Mouse (Mus musculus): ENCODE data around the gene Ccnyl1. TPM values are rescaled to one million over a fixed set of nuclear protein-coding genes. Genes with fewer than 3 reads are reported as not detected.
A peak's percentile ranks its signal among the peaks of the same experiment; 100 is the strongest.
"Not testable (repeated sequence)": the region's sequence is repeated elsewhere in the genome, so short reads cannot be mapped to it uniquely, and the experiment has no call there.

Gene Ccnyl1
- polyA plus RNA-seq (2012; rRNA removed), result 21.2 and 25.8 TPM in 2 replicates

DNA sequence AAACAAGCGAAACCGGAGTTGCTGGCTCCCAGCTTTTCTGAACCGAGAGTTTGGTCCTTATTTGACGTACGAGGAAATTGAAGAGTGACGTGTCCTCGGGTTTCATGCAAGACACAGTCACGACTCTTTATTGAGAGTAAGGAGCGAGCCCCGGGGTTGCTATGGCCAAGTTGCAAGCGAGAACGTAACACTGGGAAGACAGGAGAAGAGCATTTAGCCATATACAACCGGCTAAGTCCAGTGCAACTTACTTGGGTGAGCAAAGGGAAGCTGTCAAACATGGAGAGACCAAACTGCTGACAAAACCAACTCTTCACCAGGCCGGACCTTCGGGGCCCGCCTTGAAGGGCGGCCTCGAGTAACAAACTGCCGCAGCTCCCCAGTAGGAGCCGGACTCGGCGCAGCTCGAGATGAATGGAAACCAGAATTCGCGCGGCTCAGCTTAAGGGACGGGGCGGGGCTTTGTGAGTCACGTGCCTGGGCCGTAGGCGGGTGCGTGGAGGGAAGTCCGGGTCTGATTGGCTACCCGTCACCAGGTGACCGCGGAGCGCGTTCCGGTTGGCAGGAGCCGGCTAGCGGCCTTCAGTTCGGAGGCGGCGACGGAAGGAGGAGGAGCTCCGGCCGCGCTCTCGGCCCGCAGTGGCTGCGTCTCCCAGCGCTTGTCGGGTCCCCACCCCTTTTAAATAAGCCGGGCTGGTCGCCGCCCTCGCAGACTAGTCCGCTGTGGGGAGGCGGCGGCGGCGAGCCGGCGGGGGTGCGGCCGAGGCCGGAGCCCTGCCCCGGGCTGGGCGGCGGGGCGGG is at the start of gene Ccnyl1:
TSS of gene Ccnyl1 (plus strand) at position 243 of the 801 bp plus-strand sequence.
- peak; percentile 97 for DNase-seq (ENCODE audit: low spot score)

DNA sequence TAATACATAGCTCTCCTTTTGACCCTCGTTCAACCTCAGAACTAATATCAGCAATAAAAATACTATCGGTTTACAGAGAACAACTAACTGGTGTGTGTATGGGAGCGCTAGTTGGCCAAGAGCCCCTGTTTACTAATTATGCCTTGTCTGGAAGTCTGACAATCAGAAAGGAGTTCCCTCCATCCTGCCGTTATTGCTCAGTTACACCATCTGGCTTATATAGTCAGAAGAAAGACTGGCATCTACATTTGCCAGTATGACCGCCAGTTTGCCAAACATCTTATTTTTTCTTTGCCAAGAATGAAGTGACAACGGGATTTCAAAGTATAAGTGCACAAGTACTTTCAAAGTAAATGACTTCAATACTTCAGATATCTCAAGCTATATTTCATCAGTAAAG is 49.2 kb upstream of the Ccnyl1 start:
- no peak for DNase-seq (ENCODE audit: low spot score)

- not testable (repeated sequence) for DNase-seq (ENCODE audit: low spot score)
These were observed 47.7 kb upstream of the Ccnyl1 start for GRCm38 (mm10) chr1:64642541-64642940.

GRCm38 (mm10) chr1:64644513-64644912 is 45.7 kb upstream of the Ccnyl1 start:
- no peak for DNase-seq (ENCODE audit: low spot score)

- DNase-seq (ENCODE audit: low spot score), result no peak
These were observed 40.7 kb upstream of the Ccnyl1 start for GRCm38 (mm10) chr1:64649362-64650124.

- no peak for DNase-seq (ENCODE audit: low spot score)
These were observed 36.6 kb upstream of the Ccnyl1 start for GRCm38 (mm10) chr1:64653701-64654100.

- no peak for DNase-seq (ENCODE audit: low spot score)
These were observed 34.8 kb upstream of the Ccnyl1 start for GRCm38 (mm10) chr1:64655415-64655814.

DNA sequence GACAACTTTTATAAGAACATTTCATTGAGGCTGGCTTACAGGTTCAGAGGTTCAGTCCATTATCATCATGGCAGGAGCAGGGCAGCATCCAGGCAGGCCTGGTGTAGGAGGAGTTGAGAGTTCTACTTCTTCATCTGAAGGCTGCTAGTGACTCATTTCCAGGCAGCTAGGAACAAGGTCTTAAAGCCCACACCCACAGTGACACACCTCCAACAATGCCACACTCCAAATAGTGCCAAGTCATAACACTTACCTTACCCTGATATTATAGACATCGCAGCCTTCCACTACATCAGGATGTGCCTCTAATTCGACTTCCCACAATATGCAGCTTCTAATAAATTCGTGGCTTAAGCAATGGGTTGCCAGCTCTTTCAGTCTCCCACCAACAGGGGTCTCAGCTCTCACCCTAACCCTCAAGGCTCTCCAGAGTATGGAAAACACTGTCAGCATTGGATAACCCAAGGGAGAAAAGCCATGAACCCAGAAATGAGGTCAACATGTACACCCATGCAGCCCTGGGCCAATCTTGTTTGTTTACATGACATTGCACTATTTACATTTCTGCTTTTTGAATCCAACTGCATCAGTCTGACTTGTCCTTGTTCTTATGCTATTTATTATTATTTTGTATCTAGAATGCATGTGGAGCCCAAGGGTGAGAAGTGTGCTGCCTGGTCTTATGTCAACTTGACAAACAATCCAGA is 33.7 kb upstream of the Ccnyl1 start:
- no peak for DNase-seq (ENCODE audit: low spot score)

GRCm38 (mm10) chr1:64658876-64659275 is 31.4 kb upstream of the Ccnyl1 start:
- DNase-seq (ENCODE audit: low spot score), result no peak

- no peak for DNase-seq (ENCODE audit: low spot score)
These were observed 23.1 kb upstream of the Ccnyl1 start for GRCm38 (mm10) chr1:64667111-64667633.

- DNase-seq (ENCODE audit: low spot score), result no peak
These were observed 20.8 kb upstream of the Ccnyl1 start for GRCm38 (mm10) chr1:64669451-64669850.

GRCm38 (mm10) chr1:64673931-64674330 is 16.3 kb upstream of the Ccnyl1 start:
- no peak for DNase-seq (ENCODE audit: low spot score)

DNA sequence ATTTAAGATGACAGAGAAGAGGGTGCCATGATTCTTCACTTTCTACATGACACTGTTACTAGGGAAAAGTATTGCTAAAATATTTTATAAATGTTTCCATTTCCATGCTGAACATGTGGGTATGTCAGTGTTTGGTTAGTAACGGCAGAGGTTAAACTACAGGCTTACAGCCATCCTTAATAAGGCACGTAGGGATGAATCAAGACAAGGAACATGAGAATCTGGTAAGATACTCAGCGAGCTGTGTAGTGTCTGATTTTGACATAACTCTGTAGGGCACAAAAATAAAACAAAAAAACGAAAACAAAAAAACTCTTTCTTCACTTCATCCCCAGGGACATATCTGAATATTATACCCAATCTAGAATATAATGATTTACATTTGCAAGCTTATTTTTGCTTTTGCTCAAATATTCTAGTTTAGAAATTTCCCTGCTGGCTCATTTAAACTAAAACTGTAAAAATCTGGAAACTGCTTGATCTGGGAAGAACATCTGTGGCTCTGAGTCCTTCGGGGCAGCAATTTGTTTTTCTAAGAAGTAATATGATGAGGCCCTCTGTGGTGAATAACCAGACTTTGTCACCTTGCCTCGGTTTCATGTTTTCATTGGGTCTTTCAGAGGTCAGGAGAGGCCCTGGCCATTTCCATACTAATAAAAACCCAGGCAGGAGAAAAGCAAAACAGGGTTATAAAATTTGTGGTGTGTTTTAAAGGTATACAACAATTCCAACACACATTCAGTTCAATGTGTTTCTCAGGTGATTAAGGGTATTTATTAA is 14.0 kb upstream of the Ccnyl1 start:
- no peak for DNase-seq (ENCODE audit: low spot score)

GRCm38 (mm10) chr1:64681499-64681898 is 8.8 kb upstream of the Ccnyl1 start:
- no peak for DNase-seq (ENCODE audit: low spot score)

DNA sequence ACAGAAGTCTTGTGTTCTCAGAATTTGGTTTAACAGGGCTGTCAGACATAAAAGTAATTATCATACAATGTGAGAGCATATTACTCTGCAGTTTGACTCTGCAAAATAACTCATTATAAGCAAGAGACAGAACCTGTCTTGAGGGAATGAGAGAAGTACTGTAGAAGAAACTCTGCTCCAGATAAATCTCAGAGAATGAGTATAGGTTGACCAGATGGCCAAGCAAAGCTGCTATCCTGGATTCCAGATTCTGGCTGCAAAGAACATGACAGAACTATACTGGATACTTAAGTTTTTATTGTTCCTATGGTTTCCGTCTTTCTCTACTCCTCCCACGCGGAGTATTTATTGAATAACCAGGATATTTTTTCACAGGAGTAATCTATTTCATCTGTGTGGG is 7.2 kb upstream of the Ccnyl1 start:
- no peak for DNase-seq (ENCODE audit: low spot score)

DNA sequence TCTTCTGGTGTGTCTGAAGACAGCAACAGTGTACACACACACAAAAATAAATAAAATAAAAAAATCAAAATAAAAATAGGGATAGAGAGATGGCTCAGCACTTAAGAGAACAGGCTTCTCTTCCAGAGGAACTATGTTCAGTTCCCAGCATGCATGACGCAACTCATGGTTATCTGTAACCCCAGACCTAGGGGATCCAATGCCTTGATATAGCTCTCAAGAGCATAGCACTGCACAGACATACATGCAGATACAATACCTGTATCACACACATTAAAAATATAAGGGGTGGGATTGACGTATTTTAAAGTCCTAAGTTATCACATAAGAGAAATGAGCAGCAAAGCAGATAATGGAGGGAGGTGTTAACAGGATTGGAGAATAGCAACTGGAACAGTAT is 5.8 kb upstream of the Ccnyl1 start:
- DNase-seq (ENCODE audit: low spot score), result no peak

DNA sequence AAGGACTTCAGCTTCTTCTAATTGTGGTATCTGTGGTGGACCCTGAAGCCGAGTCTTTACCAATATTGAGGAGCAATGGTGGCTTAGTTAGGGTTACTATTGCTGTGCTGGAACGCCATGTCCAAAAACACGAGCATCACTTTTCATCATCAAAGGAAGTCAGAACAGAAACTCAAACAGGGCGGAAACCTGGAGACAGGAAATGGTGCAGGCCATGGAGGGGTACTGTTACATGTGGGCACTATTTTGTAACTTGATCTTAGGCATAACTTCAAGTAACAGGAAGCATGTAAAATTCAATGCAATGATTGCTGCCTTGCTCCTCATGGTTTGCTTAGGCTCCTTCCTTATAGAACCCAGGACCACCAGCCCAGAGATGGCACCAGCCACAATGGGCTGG is 2.2 kb upstream of the Ccnyl1 start:
- DNase-seq (ENCODE audit: low spot score), result no peak

GRCm38 (mm10) chr1:64689561-64690212 is 568 bp upstream of the Ccnyl1 start:
- DNase-seq (ENCODE audit: low spot score), result no peak

DNA sequence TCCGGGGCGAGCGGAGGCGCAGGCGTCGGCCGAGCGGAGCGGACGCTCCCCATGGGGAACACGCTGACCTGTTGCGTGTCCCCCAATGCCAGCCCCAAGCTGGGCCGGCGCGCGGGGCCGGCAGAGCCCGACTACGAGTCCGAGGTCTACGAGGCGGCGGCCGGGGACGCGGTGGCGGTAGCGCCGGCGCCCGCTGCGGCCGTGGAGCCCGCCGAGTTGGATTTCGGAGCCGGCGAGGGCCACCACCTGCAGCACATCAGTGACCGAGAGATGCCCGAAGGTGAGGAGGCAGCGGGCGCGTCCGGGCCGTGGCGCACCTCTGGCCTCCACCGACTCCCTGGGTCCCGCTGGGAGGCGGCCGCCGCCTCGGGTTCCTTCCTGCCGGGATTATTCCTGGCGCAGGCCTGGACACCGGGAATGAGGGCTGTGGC is 881 bp downstream of the Ccnyl1 start:
- DNase-seq (ENCODE audit: low spot score), result no peak

- DNase-seq (ENCODE audit: low spot score), result no peak
These were observed 1.3 kb downstream of the Ccnyl1 start for GRCm38 (mm10) chr1:64691581-64691980.

GRCm38 (mm10) chr1:64695156-64695555 is 4.9 kb downstream of the Ccnyl1 start:
- no peak for DNase-seq (ENCODE audit: low spot score)

Data from urinary bladder, adult 2 months (tissue).